Mouse (Mus musculus) frontal cortex, adult (tissue): ENCODE measurements around the gene Gbp7.
"Not testable (repeated sequence)": the region's sequence is repeated elsewhere in the genome, so short reads cannot be mapped to it uniquely, and the experiment has no call there.

ENCODE experiments used
- ATAC-seq: cut with Nextera tagmentation; 2 replicates; pipeline ENCODE4 v1.9.2; 2017; ENCODE audit warnings: mild to moderate bottlenecking, moderate library complexity, mixed read lengths; ENCODE audit not compliant: low TSS enrichment

Gene Gbp7

GRCm38 (mm10) chr3:142561045-142561646, 31.0 kb downstream of the Gbp7 start:
- ATAC-seq = no peak

GRCm38 (mm10) chr3:142561666-142562065, 31.5 kb downstream of the Gbp7 start:
- ATAC-seq = no peak

- ATAC-seq = not testable (repeated sequence)
Observed at GRCm38 (mm10) chr3:142567490-142567889, 37.3 kb downstream of the Gbp7 start.

GRCm38 (mm10) chr3:142570738-142571137, 40.6 kb downstream of the Gbp7 start:
- ATAC-seq = no peak

GRCm38 (mm10) chr3:142577108-142577507, 47.0 kb downstream of the Gbp7 start:
- no peak for ATAC-seq

GRCm38 (mm10) chr3:142578342-142578741, 48.2 kb downstream of the Gbp7 start:
- ATAC-seq = no peak

- no peak for ATAC-seq
Observed at GRCm38 (mm10) chr3:142583067-142583466, 52.9 kb downstream of the Gbp7 start.

- no peak for ATAC-seq
Observed at GRCm38 (mm10) chr3:142587386-142587785, 57.2 kb downstream of the Gbp7 start.

- ATAC-seq = no peak
Observed at GRCm38 (mm10) chr3:142588888-142589287, 58.7 kb downstream of the Gbp7 start.

GRCm38 (mm10) chr3:142590431-142591067, 60.4 kb downstream of the Gbp7 start:
- no peak for ATAC-seq

- no peak for ATAC-seq
Observed at GRCm38 (mm10) chr3:142594547-142594946, 64.4 kb downstream of the Gbp7 start, which contains the start of gene Gbp2b. TSS of gene Gbp2b (plus strand) at chr3:142594847.

GRCm38 (mm10) chr3:142597923-142598322, 67.8 kb downstream of the Gbp7 start:
- no peak for ATAC-seq
